Mouse (Mus musculus) testis, adult 2 months (tissue): Measurements from ENCODE around the gene Prrt1.

Experiments
- CTCF ChIP-seq: fragments of 200-500 bp; IDR thresholded peaks from 2 replicates; pipeline ENCODE4 v1.5.1; 2012; ENCODE audit warnings: low read depth, mild to moderate bottlenecking, inconsistent platforms, low read length, moderate library complexity; ENCODE audit not compliant: control insufficient read depth, insufficient read depth, insufficient replicate concordance
- POLR2A ChIP-seq: fragments of 200-500 bp; IDR thresholded peaks from 2 replicates; pipeline ENCODE4 v1.6.1; 2012; ENCODE audit warnings: low read depth, mild to moderate bottlenecking, inconsistent platforms, low read length, moderate library complexity; ENCODE audit not compliant: control insufficient read depth

DNA sequence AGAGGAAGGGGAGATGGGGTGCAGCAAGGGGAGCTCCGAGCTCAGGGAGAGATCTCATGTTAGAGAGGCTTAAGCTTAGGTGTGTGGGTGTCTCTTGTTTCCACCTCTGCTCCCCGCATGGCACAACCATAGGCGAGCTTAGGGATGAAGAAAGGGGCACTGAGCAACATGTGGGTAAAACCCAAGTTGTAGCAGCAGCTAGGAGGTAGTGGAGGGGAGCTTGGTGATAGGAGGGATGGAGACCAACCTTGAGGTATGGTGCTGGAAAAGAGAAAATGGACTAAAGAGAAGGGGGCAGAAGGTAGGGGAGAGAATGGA, 30.5 kb downstream of the Prrt1 start:
- TF ChIP-seq POLR2A (no peak), CTCF (no peak)
